Mouse (Mus musculus): ENCODE measurements around the gene Psme2. TPM values are rescaled to one million over a fixed set of nuclear protein-coding genes. Genes with fewer than 3 reads are reported as not detected.
A peak's percentile ranks its signal among the peaks of the same experiment; 100 is the strongest.

Gene Psme2
- polyA plus RNA-seq, 1 experiment = 60.5 TPM

DNA sequence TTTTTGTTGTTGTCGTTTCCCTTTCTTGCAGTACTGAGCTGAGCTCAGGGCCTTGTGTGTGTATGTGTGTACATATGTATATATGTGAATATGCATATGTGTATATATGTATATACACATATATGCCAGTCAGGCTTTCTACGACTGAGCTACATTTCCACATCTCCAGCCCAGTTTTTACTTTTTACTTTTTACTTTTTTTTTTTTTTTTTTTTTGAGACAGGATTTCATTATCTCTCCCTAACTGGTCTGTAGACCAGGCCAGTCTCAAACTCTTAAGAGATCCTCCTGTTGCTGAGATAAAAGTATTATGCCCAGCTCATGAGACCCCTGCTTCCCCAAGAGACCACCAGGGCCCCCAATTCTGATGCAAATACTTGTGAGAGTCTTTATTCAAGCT is 25.9 kb upstream of the Psme2 start:
- 74% methylated on average over 2 of the region's 2 CpGs for WGBS
- TF ChIP-seq CTCF (IDR thresholded peaks at IDR 0.05; ENCODE audit: insufficient read depth, low read length) (no peak), POLR2A (IDR thresholded peaks at IDR 0.05; ENCODE audit: borderline replicate concordance, extremely low read depth, low read depth, low read length) (no peak)
- Histone ChIP-seq H3K4me1 (ENCODE audit: control insufficient read depth, insufficient read depth, low read length) (0 out of 2 replicates have a peak, but pooled peaks cover 2% of the 10 kb centered on the region), H3K4me3 (replicated peaks; ENCODE audit: extremely low read depth, low read depth, low read length) (no peak overlapping the region)
- DNase-seq = no peak

DNA sequence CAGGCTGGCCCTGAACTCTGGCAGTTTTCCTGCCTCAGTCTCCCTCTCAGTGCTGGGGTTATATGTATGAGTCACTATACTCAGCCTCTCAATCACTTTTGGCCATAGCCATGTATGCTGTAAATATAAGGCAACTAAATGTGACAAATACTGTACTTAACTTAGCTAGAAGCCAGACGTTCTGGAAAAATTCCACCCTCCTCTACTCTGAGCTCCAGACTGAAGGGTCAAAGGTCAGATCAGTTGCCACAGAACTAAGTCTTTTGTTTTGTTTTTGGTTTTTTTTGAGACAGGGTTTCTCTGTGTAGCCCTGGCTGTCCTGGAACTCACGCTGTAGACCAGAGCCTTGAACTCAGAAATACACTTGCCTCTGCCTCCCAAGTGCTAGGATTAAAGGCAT is 25.0 kb upstream of the Psme2 start:
- Histone ChIP-seq H3K4me3 (replicated peaks; ENCODE audit: extremely low read depth, low read depth, low read length) (no peak overlapping the region), H3K4me1 (ENCODE audit: control insufficient read depth, insufficient read depth, low read length) (0 out of 2 replicates have a peak, but pooled peaks cover 2% of the 10 kb centered on the region)
- WGBS = 45% methylated on average over 2 of the region's 2 CpGs
- DNase-seq = no peak
- TF ChIP-seq CTCF (IDR thresholded peaks at IDR 0.05; ENCODE audit: insufficient read depth, low read length) = no peak
- TF ChIP-seq POLR2A (IDR thresholded peaks at IDR 0.05; ENCODE audit: borderline replicate concordance, extremely low read depth, low read depth, low read length) = no peak

GRCm38 (mm10) chr14:55614565-55615178 is 23.8 kb upstream of the Psme2 start:
- Histone ChIP-seq H3K4me1 (ENCODE audit: control insufficient read depth, insufficient read depth, low read length) (0 out of 2 replicates have a peak, but pooled peaks cover 2% of the 10 kb centered on the region), H3K4me3 (replicated peaks; ENCODE audit: extremely low read depth, low read depth, low read length) (no peak overlapping the region)
- 75% methylated on average over 7 of the region's 7 CpGs for WGBS
- DNase-seq = no peak
- no peak for TF ChIP-seq POLR2A (IDR thresholded peaks at IDR 0.05; ENCODE audit: borderline replicate concordance, extremely low read depth, low read depth, low read length)
- no peak for TF ChIP-seq CTCF (IDR thresholded peaks at IDR 0.05; ENCODE audit: insufficient read depth, low read length)

DNA sequence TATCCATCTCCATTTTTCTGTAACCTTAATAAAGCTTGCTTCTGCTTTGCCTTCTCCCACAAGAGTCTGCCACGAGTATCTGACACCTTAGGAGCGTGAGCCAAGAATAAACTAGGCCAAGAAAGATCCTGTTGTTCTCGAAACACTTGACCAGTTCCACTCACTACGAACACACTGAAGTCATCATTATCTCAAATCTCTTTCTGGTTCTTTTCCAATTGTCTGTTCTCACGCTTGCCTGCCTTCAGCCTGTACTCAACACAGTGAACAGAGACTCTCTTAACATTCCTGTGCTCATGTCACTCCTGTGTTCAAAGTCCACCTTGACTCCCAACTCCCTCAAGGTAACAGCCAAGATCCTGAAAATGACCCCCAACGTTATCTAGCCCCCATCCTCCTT is 22.4 kb upstream of the Psme2 start:
- 52% methylated on average over 6 of the region's 6 CpGs for WGBS
- DNase-seq = no peak
- Histone ChIP-seq H3K4me1 (ENCODE audit: control insufficient read depth, insufficient read depth, low read length) (no peaks in the 10 kb centered on the region), H3K4me3 (replicated peaks; ENCODE audit: extremely low read depth, low read depth, low read length) (no peak overlapping the region)
- TF ChIP-seq CTCF (IDR thresholded peaks at IDR 0.05; ENCODE audit: insufficient read depth, low read length) = no peak
- no peak for TF ChIP-seq POLR2A (IDR thresholded peaks at IDR 0.05; ENCODE audit: borderline replicate concordance, extremely low read depth, low read depth, low read length)

DNA sequence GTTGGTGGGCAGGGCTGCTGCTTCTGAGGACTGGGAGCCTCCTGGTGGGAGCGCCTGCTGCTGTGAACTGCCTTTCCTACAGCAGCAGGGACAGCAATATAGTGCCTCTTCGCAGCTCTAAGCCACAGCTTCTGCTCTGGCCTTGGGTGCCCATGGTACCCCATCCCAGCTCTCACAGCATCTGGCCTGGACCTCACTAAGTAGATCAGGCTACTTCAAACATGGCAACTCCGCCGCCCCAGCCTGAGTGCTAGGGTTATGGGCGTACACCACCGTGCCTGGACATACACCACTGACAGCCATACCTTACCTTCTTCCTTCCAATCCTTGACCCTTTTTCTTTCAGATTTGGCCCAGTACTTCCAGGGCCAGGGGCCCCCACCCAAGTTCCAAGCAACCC is 17.4 kb upstream of the Psme2 start:
- DNase-seq = no peak
- no peak overlapping the region for H3K4me3 ChIP-seq (replicated peaks; ENCODE audit: extremely low read depth, low read depth, low read length)
- no peak for TF ChIP-seq CTCF (IDR thresholded peaks at IDR 0.05; ENCODE audit: insufficient read depth, low read length)
- TF ChIP-seq POLR2A (IDR thresholded peaks at IDR 0.05; ENCODE audit: borderline replicate concordance, extremely low read depth, low read depth, low read length) = no peak
- 97% methylated on average over 6 of the region's 6 CpGs for WGBS
- H3K4me1 ChIP-seq (ENCODE audit: control insufficient read depth, insufficient read depth, low read length) = peaks cover 9% of the 10 kb centered on the region

GRCm38 (mm10) chr14:55605743-55606459 is 15.0 kb upstream of the Psme2 start:
- Histone ChIP-seq H3K4me1 (ENCODE audit: control insufficient read depth, insufficient read depth, low read length) (peaks cover 9% of the 10 kb centered on the region), H3K4me3 (replicated peaks; ENCODE audit: extremely low read depth, low read depth, low read length) (no peak overlapping the region)
- WGBS = 83% methylated on average over 16 of the region's 16 CpGs
- no peak for TF ChIP-seq POLR2A (IDR thresholded peaks at IDR 0.05; ENCODE audit: borderline replicate concordance, extremely low read depth, low read depth, low read length)
- no peak for DNase-seq

DNA sequence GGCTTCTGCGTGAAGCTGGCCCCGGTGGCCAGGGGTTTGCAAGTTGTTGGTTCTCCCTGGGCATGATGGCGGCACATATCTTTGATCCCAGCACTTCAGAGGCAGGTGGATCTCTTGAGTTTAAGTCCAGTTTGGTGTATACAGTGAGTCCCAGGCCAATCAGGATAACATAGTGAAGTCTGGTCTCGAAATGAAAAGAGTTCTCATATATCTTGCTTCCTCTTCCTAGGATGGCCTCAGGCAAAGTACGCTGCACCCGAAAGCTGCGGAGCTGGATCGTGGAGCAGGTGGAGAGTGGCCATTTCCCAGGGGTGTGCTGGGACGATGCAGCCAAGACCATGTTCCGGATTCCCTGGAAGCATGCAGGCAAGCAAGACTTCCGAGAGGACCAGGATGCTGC is 13.9 kb upstream of the Psme2 start:
- H3K4me1 ChIP-seq (ENCODE audit: control insufficient read depth, insufficient read depth, low read length) = peaks cover 9% of the 10 kb centered on the region
- 80% methylated on average over 11 of the region's 11 CpGs for WGBS
- DNase-seq = no peak
- TF ChIP-seq POLR2A (IDR thresholded peaks at IDR 0.05; ENCODE audit: borderline replicate concordance, extremely low read depth, low read depth, low read length) = no peak
- H3K4me3 ChIP-seq (replicated peaks; ENCODE audit: extremely low read depth, low read depth, low read length) = peak overlapping the region; percentile 78

DNA sequence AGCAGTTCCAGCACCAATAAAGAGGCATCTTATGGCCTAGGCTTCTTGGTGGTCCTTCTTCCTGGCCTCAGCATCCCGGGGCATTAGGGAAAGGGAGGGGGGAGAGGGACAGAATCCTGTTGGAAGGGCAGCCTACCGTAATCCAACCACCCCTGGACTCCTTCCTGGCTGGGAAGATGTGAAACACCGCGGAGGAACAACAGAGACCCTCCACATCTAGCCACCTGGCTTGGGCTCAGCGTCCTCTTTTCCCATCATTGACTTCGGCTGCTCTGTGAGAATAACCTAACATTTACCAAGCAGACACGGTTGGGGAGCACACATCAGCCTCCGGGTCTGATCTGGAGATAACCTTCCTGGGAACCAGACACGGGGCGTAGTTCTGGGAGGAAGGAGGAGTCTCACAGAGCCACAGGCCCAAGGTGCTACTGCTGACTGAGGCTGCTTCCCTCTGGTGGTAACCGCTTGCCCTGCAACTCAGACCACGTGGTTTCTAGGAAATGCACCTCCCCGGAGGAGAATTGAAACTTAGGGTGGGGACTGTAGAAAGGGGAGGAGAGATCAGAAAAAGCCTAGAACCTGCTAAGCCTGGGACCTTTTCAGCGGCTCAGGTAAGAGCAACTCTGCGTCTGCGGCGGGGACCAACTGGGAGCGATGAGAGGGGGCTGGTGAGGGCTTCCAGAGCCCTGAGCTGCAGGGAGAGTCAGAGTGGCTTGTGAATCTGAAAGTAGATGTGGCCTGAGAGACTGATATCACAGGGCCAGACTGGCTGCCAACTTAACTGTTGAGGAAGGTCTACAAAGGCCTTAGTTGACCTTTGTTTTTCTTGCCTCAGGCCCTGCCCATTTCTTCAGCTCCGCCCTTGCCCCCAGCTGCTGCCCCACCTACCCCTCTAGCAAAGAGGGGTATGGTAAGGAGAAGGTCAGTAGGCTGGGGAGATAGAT is 13.0 kb upstream of the Psme2 start:
- 4% methylated on average over 19 of the region's 19 CpGs for WGBS
- Histone ChIP-seq H3K4me3 (replicated peaks; ENCODE audit: extremely low read depth, low read depth, low read length) (peak overlapping the region; percentile 78), H3K4me1 (ENCODE audit: control insufficient read depth, insufficient read depth, low read length) (peaks cover 9% of the 10 kb centered on the region)
- peak; percentile 92 for DNase-seq
- TF ChIP-seq POLR2A (IDR thresholded peaks at IDR 0.05; ENCODE audit: borderline replicate concordance, extremely low read depth, low read depth, low read length) = peak; percentile 55; the same call in 1 of the 2 replicates
- peak; percentile 97 for TF ChIP-seq CTCF (IDR thresholded peaks at IDR 0.05; ENCODE audit: insufficient read depth, low read length)

DNA sequence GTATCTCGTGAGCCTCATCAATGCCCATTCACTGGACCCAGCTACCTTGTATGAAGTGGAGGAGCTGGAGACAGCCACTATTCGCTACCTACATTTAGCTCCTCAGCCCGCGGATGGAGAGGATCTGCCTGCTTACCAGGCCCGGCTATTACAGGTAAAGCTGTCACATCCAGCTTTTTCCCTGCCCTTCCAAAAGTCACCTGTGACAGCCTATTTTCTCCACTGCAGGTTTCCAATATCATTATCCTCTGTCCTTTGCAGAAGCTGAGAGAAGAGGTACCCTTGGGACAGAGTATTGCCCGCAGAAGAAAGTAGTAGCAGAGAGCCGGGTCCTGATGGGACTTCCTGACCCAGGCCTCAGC is 12.3 kb upstream of the Psme2 start, which contains the start of gene Irf9:
Gene Irf9 (plus strand): TSS at position 301 of the 362 bp plus-strand sequence.
- H3K4me3 ChIP-seq (replicated peaks; ENCODE audit: extremely low read depth, low read depth, low read length) = peak within 1 kb of the TSS; percentile 78
- no peak for DNase-seq
- WGBS = 67% methylated on average over 7 of the region's 7 CpGs
- TF ChIP-seq POLR2A (IDR thresholded peaks at IDR 0.05; ENCODE audit: borderline replicate concordance, extremely low read depth, low read depth, low read length) (no peak), CTCF (IDR thresholded peaks at IDR 0.05; ENCODE audit: insufficient read depth, low read length) (no peak)
- peaks cover 9% of the 10 kb centered on the region for H3K4me1 ChIP-seq (ENCODE audit: control insufficient read depth, insufficient read depth, low read length)
